Mouse (Mus musculus) heart, embryonic 11.5 days (tissue): ENCODE results near the gene Rgs12. TPM values are rescaled to one million over a fixed set of nuclear protein-coding genes. Genes with fewer than 3 reads are reported as not detected.

Experiments
- ATAC-seq: fragments of 200-750 bp; cut with Nextera tagmentation; replicated peaks from 2 replicates; pipeline ENCODE4 v1.8.0; 2017; ENCODE audit warnings: moderate library complexity; ENCODE audit not compliant: insufficient number of reproducible peaks, low FRiP score, low TSS enrichment
- H3K27ac ChIP-seq: fragments of 300-500 bp; sonication (generic); 2 replicates; pipeline ENCODE4 v1.5.1; 2014; ENCODE audit warnings: mild to moderate bottlenecking, low read depth, low read length
- H3K27me3 ChIP-seq: fragments of 300-500 bp; sonication (generic); 2 replicates; pipeline ENCODE4 v1.6.1; 2014; ENCODE audit warnings: mild to moderate bottlenecking, low read length, mixed read lengths; ENCODE audit not compliant: control insufficient read depth, insufficient read depth
- H3K36me3 ChIP-seq: fragments of 300-500 bp; sonication (generic); 2 replicates; pipeline ENCODE4 v1.6.1; 2014; ENCODE audit warnings: mild to moderate bottlenecking, low read length, moderate library complexity, mixed read lengths; ENCODE audit not compliant: control insufficient read depth, insufficient read depth
- H3K4me1 ChIP-seq: fragments of 300-500 bp; sonication (generic); 2 replicates; pipeline ENCODE4 v1.6.1; 2014; ENCODE audit warnings: low read length; ENCODE audit not compliant: control insufficient read depth, insufficient read depth
- H3K4me2 ChIP-seq: fragments of 300-500 bp; sonication (generic); 2 replicates; pipeline ENCODE4 v1.6.1; 2014; ENCODE audit warnings: mild to moderate bottlenecking, moderate library complexity
- H3K4me3 ChIP-seq: fragments of 300-500 bp; sonication (generic); 2 replicates; pipeline ENCODE4 v1.5.1; 2014; ENCODE audit warnings: low read depth, low read length
- H3K9ac ChIP-seq: fragments of 300-500 bp; sonication (generic); 2 replicates; pipeline ENCODE4 v1.6.1; 2014; ENCODE audit warnings: mild to moderate bottlenecking, low read depth, low read length, moderate library complexity
- H3K9me3 ChIP-seq: fragments of 300-500 bp; sonication (generic); replicated peaks from 2 replicates; pipeline ENCODE4 v1.6.1; 2016; ENCODE audit warnings: low read length; ENCODE audit not compliant: control insufficient read depth
- WGBS: fragments of 180-500 bp; shearing (Covaris S2); extraction: QIAGEN DNeasy Blood & Tissue Kit; methylation state at CpG from one replicate; pipeline ENCODE4 v1.1.7; 2014; ENCODE audit not compliant: insufficient replicate concordance; 5-methylcytosine and 5-hydroxymethylcytosine counted together
- microRNA-seq: library from miRNA; unstranded; fragments of <30 nt; microRNA quantifications from one replicate; pipeline ENCODE4, GENCODE M21; 2016; ENCODE audit warnings: borderline number of aligned reads
- polyA plus RNA-seq: library from polyadenylated mRNA; unstranded; fragments of >200 nt; fragmentation: Nextera tagmentation; extraction: Ambion mirVana; gene quantifications from 2 replicates; pipeline ENCODE4 v1.2.1, GENCODE M21; 2014

Gene Rgs12
- polyA plus RNA-seq, 1 experiment from 2014 or later: 25.6 TPM

GRCm38 (mm10) chr5:35073992-35074391 lies 124.7 kb downstream of the Rgs12 start:
- peaks cover 14% of the 10 kb centered on the region for H3K27me3 ChIP-seq
- H3K27ac ChIP-seq: no peak overlapping the region
- no peak overlapping the region for H3K4me3 ChIP-seq
- no peaks in the 10 kb centered on the region for H3K4me1 ChIP-seq
- no peak overlapping the region for H3K4me2 ChIP-seq
- H3K36me3 ChIP-seq: no peaks in the 10 kb centered on the region
- no peak for ATAC-seq
- no peak overlapping the region for H3K9ac ChIP-seq
- no peaks in the 10 kb centered on the region for H3K9me3 ChIP-seq
- WGBS: 57% methylated on average over 9 of the region's 9 CpGs

DNA sequence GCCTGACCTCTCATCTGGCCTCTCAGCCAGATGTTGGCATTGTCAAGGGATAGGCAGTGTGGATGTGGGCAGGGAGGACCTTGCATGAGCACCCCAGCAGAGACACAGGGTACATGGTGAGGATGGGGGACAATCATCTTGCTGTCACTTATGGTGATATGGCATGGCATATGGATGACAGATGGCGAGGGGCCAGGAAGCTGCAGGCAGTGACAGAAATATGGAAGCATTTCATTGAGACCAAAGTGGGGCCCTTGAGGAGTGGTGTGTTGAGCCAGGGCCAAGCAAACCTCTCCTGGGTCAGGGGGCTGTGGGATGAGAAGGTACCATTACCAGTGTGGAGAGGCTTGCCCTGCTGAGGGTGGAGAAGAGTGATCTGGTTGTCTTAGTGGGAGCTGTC lies 127.1 kb downstream of the Rgs12 start:
- Histone ChIP-seq H3K36me3 (no peaks in the 10 kb centered on the region), H3K4me2 (no peak overlapping the region), H3K27ac (no peak overlapping the region), H3K27me3 (peaks cover 24% of the 10 kb centered on the region), H3K4me1 (peaks cover 10% of the 10 kb centered on the region), H3K9me3 (no peaks in the 10 kb centered on the region), H3K9ac (no peak overlapping the region), H3K4me3 (no peak overlapping the region)
- WGBS: 71% methylated on average over 1 of the region's 1 CpGs
- ATAC-seq: no peak

DNA sequence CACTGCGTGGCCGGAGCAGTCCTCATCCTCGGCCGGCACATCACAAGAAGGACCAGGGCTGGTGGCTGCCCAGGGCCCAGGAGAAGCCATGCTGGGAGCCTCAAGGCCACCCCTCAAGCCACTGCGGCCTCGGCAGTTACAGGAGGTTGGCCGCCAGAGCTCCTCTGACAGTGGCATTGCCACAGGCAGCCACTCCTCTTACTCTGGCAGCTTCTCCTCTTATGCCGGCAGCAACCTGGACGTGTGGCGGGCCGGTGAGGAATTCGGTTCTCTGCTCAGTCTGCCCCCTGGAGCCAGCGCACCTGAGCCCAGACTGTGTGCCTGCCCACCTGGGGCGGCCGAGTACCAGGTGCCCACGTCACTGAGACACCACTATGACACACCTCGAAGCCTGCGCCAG lies 129.9 kb downstream of the Rgs12 start:
- WGBS: 36% methylated on average over 18 of the region's 18 CpGs
- ATAC-seq: no peak
- H3K9me3 ChIP-seq: no peaks in the 10 kb centered on the region
- H3K36me3 ChIP-seq: no peaks in the 10 kb centered on the region
- no peak overlapping the region for H3K9ac ChIP-seq
- H3K27me3 ChIP-seq: peaks cover 24% of the 10 kb centered on the region
- no peak overlapping the region for H3K4me3 ChIP-seq
- H3K27ac ChIP-seq: no peak overlapping the region
- peaks cover 10% of the 10 kb centered on the region for H3K4me1 ChIP-seq
- H3K4me2 ChIP-seq: no peak overlapping the region

GRCm38 (mm10) chr5:35084913-35085312 lies 135.7 kb downstream of the Rgs12 start:
- Histone ChIP-seq H3K4me2 (no peak overlapping the region), H3K9me3 (no peaks in the 10 kb centered on the region), H3K27ac (no peak overlapping the region), H3K4me1 (peaks cover 3% of the 10 kb centered on the region), H3K4me3 (no peak overlapping the region), H3K9ac (no peak overlapping the region), H3K27me3 (peaks cover 5% of the 10 kb centered on the region; the same call in 1 of the 2 replicates), H3K36me3 (no peaks in the 10 kb centered on the region)
- ATAC-seq: no peak
- WGBS: 64% methylated on average over 3 of the region's 3 CpGs

DNA sequence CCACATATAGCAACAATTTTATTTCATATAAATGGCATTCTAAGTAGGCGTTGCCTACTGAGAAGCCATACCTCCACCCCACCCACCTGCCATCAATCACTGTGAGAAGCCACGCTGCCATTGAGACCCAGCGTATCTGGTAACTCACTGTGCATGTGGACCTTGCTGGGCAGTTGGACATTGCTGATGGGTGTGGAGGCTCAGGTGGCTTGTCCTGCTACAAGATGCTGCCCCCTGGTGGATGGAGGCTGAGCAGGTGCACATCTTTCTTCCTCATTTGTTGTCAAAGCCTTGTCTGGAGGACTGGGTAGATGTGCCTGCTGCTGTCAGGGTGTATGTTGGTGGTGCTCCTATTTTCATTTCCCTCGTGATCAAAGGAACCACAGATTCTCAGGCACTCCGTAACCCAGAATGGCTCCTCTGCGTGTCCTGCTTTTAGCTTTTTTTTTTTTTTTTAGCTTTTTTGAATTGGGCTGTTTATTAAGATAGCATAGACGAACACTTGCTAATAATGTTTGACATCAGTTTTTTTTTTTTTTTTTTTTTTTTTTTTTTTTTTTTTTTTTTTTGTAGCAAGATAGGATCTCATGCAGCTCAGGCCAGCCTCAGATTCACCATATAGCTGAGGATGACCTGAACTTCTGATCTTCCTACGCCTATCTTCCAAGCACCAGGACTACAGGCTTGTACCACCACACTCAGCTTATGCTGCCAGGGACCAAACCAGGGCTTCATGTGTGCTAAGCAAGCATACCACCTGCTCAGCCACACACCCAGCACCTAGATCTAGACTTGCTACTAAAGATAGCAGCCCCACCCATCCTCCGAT lies 139.8 kb downstream of the Rgs12 start:
- Histone ChIP-seq H3K4me2 (no peak overlapping the region), H3K4me1 (no peaks in the 10 kb centered on the region), H3K36me3 (peaks cover 12% of the 10 kb centered on the region; the same call in 1 of the 2 replicates), H3K4me3 (no peak overlapping the region), H3K9ac (no peak overlapping the region), H3K9me3 (no peaks in the 10 kb centered on the region), H3K27me3 (no peaks in the 10 kb centered on the region; the same call in 1 of the 2 replicates), H3K27ac (no peak overlapping the region)
- no peak for ATAC-seq
- 64% methylated on average over 9 of the region's 9 CpGs for WGBS

Small RNA genes lying within 50 kb of the gene (microRNA-seq; reads per million reads assigned to microRNA genes)
- 4.3 reads per million, percentile 36 among the genes with 10 or more reads in this experiment for gene Mir3097

Other genes starting within 250 kb of the Rgs12 start
- 8.4 and 15.5 TPM in 2 replicates for gene Htt, start 187.7 kb upstream of the Rgs12 start, polyA plus RNA-seq
- gene Msantd1, start 41.4 kb upstream of the Rgs12 start, polyA plus RNA-seq: 0.42 and 0.97 TPM in 2 replicates
- 0.23 and 0.66 TPM in 2 replicates for gene Hgfac, start 92.1 kb downstream of the Rgs12 start, polyA plus RNA-seq
- gene Dok7, start 107.3 kb downstream of the Rgs12 start, polyA plus RNA-seq: 2.8 and 3.3 TPM in 2 replicates
- 130 and 151 TPM in 2 replicates for gene Lrpap1, start 156.3 kb downstream of the Rgs12 start, polyA plus RNA-seq